Mouse (Mus musculus) CD4-positive helper T cell, adult 2 months (primary cell): ENCODE results near the gene Vkorc1l1.

ENCODE experiments used
- DNase-seq: peaks from one replicate; pipeline ENCODE4 v3.0.0-alpha.2; 2012; ENCODE audit warnings: low read depth, missing footprints, low spot score

The Vkorc1l1 gene

DNA sequence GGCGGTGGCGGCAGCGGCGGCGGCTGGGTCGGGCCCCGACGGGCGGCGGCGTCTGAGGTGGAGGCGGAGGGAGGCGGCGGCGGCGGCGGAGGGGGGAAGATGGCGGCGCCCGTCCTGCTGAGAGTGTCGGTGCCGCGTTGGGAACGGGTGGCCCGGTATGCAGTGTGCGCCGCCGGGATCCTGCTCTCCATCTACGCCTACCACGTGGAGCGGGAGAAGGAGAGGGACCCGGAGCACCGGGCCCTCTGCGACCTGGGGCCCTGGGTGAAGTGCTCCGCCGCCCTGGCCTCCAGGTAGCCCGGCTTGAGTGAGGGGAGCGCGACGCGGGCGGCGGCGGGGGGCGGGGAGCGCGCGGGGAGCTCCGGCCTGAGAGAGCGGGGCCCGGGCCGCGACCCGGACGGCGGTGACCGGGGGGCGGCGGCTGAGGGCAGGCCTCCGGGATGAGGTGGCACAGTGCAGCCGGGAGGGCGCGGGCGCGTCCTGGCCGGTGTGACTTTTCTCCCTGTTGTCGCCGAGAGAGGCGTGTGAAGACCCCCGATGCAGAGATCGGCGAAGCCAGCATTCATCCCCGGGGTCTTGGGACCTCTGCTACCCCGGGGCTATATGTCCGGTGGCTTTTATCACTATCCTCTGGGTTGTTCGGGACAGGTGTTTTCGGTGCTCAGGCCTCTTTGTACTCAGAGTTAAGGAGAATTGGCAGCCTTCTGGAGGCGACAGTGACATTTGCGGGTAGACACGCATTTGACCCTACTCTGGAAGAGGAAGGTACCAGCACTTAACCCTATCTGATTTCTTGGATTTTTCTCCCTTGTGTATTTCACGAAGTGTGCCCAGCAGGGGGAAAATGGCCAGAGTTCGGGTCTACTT lies 536 bp downstream of the Vkorc1l1 start:
- peak; percentile 55 for DNase-seq

DNA sequence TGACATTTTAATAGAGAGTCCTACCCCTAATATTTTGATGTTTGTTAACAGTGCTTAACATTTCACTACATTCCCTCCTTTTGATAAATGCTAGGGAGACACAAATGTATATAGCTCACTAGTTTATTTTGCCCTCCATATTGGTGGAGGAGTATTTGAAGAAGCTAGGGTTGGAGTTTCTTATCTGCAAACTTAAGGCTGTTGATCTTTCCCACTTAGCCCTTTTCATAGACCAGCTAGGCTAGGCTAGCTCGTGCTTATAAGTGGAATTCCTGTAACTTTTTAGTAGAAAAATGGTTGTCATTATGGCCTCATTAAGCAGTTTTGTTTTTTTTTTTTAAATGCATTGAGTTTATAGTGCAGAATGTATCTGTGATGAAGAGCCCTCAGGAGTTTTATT lies 1.6 kb downstream of the Vkorc1l1 start:
- no peak for DNase-seq

DNA sequence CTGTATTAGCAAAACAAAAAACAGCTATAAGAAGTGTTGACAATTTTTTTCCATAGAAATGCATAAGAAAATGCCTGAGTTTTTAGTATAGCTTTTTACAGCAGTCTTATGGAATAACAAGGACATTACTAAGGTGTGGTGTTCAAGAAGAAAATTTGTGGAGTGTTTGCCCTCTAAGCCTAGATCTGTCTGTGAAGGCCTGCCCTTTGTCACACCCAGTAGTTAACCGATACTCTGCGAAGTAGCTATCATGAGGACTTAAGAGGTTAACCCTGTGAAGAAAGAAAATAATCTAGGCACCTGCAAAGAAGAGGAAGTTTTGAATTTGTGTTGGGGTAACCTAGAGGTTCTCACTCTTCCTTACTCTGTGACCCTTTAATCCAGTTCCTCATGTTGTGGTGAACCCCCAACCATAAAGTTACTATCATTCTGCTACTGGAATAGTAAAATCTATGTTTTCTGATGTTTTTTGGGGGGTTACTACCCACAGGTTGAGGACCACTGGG lies 5.8 kb downstream of the Vkorc1l1 start:
- no peak for DNase-seq

DNA sequence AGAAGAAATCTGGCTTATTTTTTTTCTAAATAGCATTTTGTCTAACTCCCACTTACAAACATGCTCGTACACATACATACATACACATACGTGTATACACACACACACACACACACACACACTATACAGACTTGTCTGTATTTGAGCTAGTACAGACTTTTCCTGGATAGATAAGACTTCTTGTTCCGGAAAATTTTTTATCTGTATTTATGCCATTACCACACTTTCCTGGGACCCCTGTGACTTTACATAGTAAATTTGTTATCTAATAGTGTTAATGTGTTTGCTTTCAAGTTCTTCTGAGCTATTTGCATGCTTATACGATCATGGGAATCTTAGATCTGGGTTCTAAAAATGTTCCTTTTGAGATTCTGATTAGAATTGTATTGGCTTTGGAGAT lies 10.4 kb downstream of the Vkorc1l1 start:
- no peak for DNase-seq

DNA sequence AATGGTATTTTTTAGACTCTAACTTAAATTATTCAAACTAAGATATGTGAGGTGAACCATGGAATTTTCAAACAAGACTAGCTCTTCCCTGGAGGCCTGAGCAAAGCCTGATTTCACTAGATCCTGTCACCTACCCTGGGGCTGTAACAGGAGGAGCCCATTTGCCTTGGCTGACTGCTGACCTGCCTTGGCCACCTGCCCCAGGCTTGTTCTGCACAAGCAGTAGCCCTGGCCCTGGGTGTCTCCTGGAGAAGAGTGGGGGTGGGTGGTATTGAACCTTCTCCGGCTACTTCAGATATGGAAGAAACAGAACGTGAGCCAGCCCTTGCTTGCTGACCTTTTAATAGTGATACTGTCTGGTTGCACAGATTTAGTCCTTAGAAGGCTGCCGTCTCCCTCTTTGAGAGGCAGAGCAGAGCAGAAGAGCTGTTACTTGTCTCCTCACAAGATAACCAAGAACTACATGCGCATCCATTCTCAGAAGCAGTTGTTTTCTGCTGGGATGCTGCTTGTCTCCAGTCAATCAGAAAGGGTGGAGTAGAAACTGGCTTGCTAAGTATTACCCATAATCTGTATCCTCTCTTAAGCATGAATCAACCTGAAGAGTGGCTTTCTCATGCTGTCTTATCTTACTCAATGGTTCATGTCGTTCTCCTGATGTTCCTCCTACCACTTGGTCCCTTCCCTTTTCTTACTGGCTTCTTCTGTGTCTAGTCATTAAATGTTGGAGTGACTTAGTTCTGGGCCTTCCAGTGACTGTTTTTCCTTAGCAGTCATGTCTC lies 12.9 kb downstream of the Vkorc1l1 start:
- DNase-seq: no peak

DNA sequence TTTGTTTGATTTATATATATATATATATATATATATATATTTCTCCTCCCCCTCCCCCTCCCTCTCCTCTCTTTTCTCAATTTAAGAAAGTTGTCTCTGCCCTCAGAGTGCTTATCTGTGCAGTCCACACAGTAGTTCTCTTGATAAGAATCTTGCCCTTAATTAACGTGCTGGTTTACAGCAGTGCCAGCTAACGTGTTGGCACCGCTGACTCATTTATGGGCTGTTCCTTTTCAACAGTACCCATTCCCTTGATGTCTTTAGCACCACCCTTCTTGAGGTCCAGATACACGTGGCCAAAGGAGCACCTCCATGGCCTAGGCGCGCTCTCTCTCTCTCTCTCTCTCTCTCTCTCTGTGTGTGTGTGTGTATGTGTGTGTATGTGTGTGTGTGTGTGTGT lies 14.0 kb downstream of the Vkorc1l1 start:
- DNase-seq: peak; percentile 32

DNA sequence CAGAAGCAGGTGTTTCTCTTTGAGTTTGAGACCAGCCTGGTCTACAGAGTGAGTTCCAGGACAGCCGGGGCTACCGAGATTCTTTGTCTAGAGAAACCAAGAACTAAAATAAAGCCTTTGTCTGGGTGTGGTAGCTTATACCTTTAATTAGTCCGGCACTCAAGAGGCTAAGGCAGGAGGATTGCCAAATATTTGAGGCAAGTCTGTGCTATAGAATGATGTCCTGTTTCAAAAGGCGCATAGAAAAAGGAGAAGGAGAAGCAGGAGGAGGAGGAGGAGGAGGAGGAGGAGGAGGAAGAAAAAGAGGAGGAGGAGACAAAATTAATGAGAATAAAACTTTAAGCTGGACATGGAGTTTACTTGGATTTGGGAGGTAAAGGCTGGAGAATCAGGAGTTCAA lies 21.5 kb downstream of the Vkorc1l1 start:
- no peak for DNase-seq

DNA sequence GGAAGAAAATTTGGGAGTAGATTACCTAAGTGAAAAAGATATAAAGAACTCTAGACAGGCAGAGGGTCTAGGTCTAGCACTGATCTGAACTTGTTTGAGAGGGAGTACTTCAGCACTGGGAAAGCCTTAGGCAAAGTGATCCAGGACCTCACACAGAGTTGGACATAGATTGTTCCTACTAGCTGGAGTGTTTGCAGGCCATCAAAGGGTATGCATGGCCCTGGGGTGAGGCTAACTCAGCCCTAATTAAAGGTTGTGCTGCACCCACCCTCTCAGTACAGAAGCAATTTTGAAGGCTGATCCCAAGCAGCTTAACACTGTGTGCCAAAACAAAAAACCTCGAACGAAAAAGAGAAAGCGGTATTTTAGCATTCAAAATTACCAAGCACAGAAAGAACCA lies 24.7 kb downstream of the Vkorc1l1 start:
- no peak for DNase-seq

DNA sequence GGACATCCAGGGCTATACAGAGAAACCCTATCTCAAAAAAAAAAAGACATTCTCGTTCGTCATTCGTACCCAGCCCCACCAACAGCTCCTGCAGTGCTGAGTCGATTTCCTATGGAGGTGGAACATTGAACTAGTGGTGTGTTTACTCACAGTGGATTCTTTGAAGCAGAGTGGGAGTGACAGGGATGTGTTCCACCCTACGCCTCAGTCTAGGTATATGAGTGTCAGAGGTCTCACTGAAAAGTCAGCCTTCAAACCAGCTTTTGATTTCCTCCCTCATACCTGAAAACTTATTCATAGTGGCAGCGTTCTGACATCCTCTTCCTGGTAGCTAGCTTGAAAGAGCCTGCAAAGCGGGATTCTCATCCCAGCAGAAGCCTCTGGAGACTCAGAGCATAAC lies 26.6 kb downstream of the Vkorc1l1 start:
- no peak for DNase-seq

DNA sequence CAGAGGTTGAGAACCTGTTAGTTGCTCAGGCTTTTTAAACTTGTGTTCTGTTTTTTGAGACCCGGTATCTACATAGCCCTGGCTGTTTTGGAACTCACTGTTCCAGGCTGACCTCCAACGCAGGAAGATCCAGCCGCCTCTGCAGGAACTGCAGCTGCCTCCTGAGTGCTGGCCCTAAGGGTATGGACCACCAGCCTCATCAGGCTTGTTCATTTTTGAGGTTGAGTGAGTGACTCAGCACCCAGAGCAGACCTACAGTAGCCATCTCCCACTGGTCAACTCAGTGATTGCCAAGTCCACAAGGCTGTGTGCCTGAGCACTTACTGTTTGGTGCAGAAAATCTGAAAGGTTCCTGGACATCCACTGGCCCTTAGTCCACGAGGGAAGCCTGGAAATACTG lies 29.7 kb downstream of the Vkorc1l1 start:
- no peak for DNase-seq

DNA sequence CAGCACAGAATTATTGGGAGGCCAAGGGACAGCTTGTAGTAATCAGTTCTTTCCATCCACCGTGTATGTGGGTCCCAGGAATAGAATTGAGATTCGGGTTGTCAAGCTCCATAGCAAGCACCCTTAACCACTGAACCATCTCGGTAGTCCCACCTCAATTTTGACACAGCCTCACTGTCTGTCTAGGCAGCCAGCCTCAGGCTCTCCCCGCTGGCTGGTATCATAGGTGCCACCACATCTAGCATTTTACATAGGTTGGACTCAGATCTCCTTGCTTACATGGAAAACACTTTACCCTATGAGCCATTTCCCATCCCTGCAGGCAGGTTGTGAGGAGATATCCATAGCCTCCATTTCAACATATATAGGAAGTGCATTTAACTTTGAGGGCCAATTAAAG lies 32.6 kb downstream of the Vkorc1l1 start:
- no peak for DNase-seq

DNA sequence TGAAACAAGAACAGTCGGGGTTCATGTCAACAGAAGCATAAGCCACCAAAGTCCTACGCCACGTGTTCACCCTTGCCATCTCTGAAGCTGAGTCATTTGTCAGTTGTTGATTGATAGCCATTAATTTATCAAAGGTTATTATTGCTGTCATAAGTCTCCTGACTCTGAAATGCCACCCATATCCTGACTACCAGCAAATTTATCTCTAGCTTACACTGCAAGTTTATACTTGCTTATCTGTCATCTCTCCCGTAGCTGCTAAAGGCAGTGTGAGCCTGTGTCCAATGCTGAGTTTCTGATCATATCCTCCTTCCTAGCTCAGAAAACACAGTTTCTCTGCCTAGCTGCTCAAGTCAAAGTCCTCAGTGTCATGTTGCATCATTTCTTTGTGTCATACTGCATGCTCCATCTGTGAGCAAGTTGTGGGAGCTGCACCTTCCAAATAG lies 33.1 kb downstream of the Vkorc1l1 start:
- no peak for DNase-seq

DNA sequence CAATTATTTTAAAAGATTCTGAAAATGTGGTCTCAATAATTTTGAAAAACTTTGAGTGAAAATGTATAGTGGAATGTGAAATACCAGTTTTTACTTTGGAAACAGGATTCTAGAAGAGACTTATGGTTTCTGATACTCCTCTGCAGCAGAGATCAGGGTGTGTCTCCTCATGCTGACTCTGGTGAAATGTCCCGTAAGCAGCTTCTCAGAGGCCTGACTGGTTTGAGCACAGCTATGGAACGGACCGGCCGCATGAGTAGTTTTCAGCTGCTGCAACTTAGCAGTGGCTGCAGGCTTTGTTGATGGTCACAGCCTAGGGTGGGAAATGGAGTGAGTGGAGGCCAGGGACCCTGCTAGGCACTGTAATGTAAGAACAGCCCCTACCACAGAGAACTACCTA lies 36.0 kb downstream of the Vkorc1l1 start:
- DNase-seq: no peak

DNA sequence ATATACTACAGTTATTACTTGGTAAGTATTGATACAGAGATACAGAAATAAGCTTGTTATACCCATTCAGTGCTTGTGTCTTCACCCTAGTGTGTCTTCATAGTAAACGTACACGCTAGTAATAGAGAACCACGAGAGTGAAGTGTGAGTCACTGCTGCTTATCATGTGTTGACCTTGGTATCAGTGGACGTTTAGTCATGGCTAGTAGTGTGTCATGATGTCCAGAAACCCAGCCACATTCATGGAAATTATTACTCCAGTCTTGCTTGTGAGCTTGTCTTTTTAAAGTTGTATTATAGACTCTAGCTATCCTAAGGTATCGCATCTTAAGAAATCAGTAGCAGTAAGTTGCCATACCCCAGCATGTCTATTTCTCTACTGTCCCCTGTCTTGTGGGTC lies 36.8 kb downstream of the Vkorc1l1 start:
- no peak for DNase-seq

DNA sequence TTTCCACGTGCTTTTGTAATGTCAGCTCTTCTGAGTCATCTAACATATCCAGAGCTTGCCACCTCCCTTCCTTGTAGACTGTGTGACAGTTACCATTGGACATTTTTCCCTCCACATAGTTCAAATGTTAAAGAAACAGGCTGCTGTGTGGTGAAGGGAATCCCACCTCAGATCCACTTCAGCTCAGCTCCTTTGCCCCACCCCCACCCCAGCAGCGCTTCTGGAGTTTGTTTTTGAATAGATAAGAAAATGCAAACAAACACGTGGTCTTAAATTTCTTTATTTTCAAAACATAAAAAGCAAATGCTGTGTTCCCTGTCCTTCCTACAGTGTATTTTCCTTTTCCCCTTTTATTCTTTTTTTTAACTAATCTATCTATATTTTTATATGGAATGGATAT lies 38.4 kb downstream of the Vkorc1l1 start:
- no peak for DNase-seq

DNA sequence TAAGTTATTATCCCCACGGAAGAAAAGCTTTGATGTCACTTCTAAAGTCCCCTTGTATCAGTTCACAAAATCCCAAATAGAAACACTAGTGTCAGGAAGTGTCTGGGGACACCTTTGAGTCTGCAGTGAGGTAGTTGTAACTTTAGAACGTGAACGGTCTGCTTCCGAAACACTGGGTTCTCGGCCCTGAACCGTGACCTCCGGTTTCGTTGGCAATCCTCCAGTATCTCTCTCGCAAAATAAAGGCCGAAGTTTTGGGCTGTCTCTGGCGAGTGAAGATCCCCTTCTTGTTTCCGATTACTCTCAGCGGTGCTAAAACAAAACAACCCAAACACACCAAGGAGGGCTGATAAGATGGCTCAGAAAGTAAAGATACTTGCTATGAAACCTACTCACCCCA lies 47.6 kb downstream of the Vkorc1l1 start:
- no peak for DNase-seq

DNA sequence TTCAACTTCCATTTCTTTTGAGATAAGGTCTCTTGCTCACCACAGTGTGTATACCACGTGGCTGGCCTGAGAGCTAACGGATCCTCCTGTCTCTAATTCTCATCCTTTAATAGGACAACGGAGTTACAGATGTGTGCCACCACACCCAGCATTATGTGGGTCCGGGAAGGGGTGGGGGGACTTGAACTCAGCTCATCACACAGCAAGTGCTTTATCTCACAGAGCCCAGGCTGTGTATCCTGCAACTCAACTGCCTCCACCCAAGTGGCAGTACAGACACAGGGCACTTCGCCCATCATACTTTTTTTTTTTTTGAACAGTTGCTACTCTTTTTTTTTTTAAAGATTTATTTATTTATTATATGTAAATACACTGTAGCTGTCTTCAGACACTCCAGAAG lies 50.1 kb downstream of the Vkorc1l1 start:
- no peak for DNase-seq

DNA sequence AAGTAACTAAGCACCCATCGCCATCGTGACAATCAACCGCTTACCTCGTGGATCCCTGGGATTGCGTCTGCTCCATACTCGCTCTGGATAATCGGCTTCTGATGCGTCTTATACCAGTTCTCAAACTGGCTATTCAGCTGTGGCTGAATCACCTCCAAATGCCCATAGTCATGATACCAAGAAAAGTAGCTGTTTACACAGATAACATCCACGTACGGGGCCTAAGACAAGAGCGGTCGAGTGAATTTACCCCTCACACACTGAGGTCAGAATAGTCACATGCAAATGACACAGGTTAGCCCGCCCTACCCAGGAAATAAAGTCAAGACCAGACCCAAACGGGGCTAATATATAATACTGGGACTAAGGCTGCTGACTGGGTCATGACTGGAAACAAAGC lies 51.6 kb downstream of the Vkorc1l1 start:
- no peak for DNase-seq

DNA sequence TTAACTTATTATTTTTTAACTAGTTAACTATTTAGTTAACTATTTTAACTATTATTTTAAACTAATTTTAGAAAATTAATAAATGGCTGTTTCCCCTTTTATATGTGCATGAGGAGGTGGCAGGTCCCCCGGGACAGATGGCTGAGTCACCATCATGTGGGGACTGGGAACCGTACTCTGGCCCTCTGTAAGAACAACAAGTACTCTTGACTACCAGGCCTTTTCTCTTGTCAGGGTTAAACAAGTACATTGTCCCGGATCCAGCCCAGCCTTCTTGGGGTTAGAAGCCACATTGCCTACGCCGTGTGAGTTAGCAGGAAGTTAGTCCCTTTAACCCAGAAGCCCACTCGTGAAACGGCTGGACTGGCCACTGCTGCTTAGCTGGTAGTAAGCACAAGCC lies 53.2 kb downstream of the Vkorc1l1 start:
- no peak for DNase-seq

DNA sequence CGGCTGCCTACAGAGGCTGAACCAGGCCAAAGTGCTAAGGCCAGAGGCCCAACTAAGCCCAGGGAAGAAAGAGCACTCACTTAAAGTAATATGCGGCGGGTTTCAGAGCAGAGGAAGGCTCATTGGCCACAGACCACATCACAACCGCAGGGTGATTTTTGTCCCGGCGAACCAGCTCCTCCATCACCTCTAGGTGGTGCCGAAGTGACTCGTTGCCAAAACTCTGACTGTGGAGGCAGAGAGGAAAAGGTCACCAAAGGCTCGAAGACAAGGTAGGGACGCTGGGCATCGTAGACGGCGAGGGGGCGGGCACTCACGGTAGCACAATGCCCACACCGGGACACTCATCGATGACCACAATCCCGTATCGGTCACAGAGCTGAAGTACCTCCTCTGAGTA lies 55.9 kb downstream of the Vkorc1l1 start:
- no peak for DNase-seq

DNA sequence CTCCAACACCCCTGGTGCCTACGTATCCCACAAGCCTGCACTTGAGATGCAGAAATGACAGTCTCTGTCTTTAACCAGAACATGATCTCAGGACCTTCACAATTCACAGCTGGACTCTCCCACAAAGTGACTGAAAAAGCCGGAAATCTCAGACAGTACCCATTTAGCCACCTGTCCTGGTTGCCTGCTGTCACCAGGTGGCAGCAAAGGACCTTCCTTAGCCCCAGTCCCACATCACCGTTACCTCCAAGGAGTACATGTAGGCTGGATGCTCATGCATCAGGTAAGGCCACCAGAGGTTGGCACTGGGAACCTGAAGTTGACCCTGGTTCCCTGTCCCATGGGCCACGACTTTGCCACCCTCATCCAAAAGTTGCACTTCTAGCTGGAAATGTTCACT lies 57.3 kb downstream of the Vkorc1l1 start:
- DNase-seq: peak; percentile 78

DNA sequence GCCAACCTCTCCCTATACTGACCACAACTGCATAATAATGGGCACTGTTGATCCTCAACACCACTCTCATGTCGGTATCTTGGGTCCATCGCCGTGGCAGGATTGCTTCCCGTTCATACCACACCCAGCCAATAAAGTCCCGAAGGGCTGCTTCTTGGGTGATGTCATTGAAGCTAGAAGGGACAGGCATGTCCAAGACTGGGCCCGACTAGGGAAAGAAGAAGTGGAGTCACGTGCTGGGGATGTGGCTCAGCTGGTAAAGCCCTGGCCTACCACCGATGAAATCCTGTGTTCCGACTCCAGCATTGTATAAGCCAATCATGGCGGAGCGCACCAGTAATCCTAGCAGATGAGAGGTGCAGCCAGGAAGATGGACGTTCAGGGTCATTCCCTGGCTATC lies 59.0 kb downstream of the Vkorc1l1 start:
- DNase-seq: no peak
